Mouse (Mus musculus) CH12.LX (cell line): ENCODE results near the gene Serpinb2. TPM values are rescaled to one million over a fixed set of nuclear protein-coding genes. Genes with fewer than 3 reads are reported as not detected.

Experiments used
- DNase-seq: peaks from one replicate; pipeline ENCODE4 v3.0.0-alpha.2; 2013; ENCODE audit errors: extremely low read depth
- H3K27ac ChIP-seq: 2 replicates; pipeline ENCODE4 v1.5.1; 2012; ENCODE audit warnings: low read depth, mild to moderate bottlenecking, control low read depth, moderate library complexity; ENCODE audit not compliant: insufficient read depth
- H3K27me3 ChIP-seq: replicated peaks from 2 replicates; pipeline ENCODE3; 2012; ENCODE audit warnings: inconsistent platforms
- H3K36me3 ChIP-seq, 2 experiments: replicated peaks in 1 of 2; 2 replicates each; pipeline versions ENCODE3 to v1.6.1; 2012; ENCODE audit warnings: inconsistent platforms in 1 of 2, low read length in 1 of 2, mild to moderate bottlenecking in 1 of 2, mixed read lengths in 1 of 2, moderate library complexity in 1 of 2; ENCODE audit not compliant: control insufficient read depth in 1 of 2, insufficient read depth in 1 of 2
- H3K4me1 ChIP-seq, 2 experiments: 2 replicates each; pipeline ENCODE4 v1.6.1; 2012; ENCODE audit warnings: inconsistent platforms in 1 of 2, moderate library complexity in 1 of 2; ENCODE audit not compliant: insufficient read depth in 2 of 2, control insufficient read depth in 1 of 2
- H3K4me2 ChIP-seq: 2 replicates; pipeline ENCODE4 v1.6.1; 2012; ENCODE audit warnings: low read depth, mild to moderate bottlenecking, control low read depth; ENCODE audit not compliant: poor library complexity, insufficient read depth, severe bottlenecking
- H3K4me3 ChIP-seq, 3 experiments: fragments of 150-350 bp in 1 of 3; sonication (generic) in 1 of 3; replicated peaks in 1 of 3; 2 replicates each; pipeline versions ENCODE3 to v1.5.1; 2011 to 2012; ENCODE audit warnings: low read depth in 2 of 3, low read length in 2 of 3, mild to moderate bottlenecking in 2 of 3, moderate library complexity in 2 of 3, control low read depth in 1 of 3, improper control_type of control experiment in 1 of 3, inconsistent platforms in 1 of 3, mixed read lengths in 1 of 3; ENCODE audit not compliant: poor library complexity in 1 of 3
- H3K79me2 ChIP-seq: replicated peaks from 2 replicates; pipeline ENCODE4 v1.6.1; 2012; ENCODE audit warnings: mild to moderate bottlenecking, moderate library complexity; ENCODE audit not compliant: control insufficient read depth, poor library complexity, insufficient read depth, severe bottlenecking; ENCODE audit errors: extremely low read depth
- H3K9ac ChIP-seq: 2 replicates; pipeline ENCODE4 v1.6.1; 2012; ENCODE audit warnings: low read depth, mild to moderate bottlenecking, control low read depth, moderate library complexity; ENCODE audit not compliant: insufficient read depth
- H3K9me3 ChIP-seq: replicated peaks from 2 replicates; pipeline ENCODE3; 2012; ENCODE audit warnings: low read length, inconsistent platforms, mixed read lengths
- BHLHE40 ChIP-seq: IDR thresholded peaks from 2 replicates; pipeline ENCODE4 v1.6.1; 2011; ENCODE audit warnings: mild to moderate bottlenecking, low read depth, low read length, improper control_type of control experiment
- CHD1 ChIP-seq: IDR thresholded peaks from 2 replicates; pipeline ENCODE4 v1.6.1; 2012; ENCODE audit warnings: low read depth, low read length, improper control_type of control experiment, inconsistent platforms
- CHD2 ChIP-seq: IDR thresholded peaks from 2 replicates; pipeline ENCODE4 v1.6.1; 2011; ENCODE audit warnings: low read length, improper control_type of control experiment
- CTCF ChIP-seq, 2 experiments: IDR thresholded peaks in 1 of 2; conservative IDR thresholded peaks in 1 of 2; 2 replicates each; pipeline ENCODE4 v1.5.1; 2011 to 2012; ENCODE audit warnings: low read depth in 2 of 2, low read length in 2 of 2, improper control_type of control experiment in 1 of 2, inconsistent platforms in 1 of 2, mild to moderate bottlenecking in 1 of 2, moderate library complexity in 1 of 2
- E2F4 ChIP-seq: IDR thresholded peaks from 2 replicates; pipeline ENCODE4 v1.6.1; 2011; ENCODE audit warnings: low read depth, low read length, improper control_type of control experiment; ENCODE audit not compliant: insufficient replicate concordance
- ELF1 ChIP-seq: IDR thresholded peaks from 2 replicates; pipeline ENCODE4 v1.6.1; 2014; ENCODE audit warnings: low read depth, mild to moderate bottlenecking, inconsistent platforms, low read length, improper control_type of control experiment
- EP300 ChIP-seq: IDR thresholded peaks from 2 replicates; pipeline ENCODE4 v1.6.1; 2011; ENCODE audit warnings: low read length, improper control_type of control experiment
- ETS1 ChIP-seq: conservative IDR thresholded peaks from 2 replicates; pipeline ENCODE4 v1.6.1; 2012; ENCODE audit warnings: low read depth, mild to moderate bottlenecking, inconsistent platforms, low read length, improper control_type of control experiment, moderate library complexity
- GABPA ChIP-seq: IDR thresholded peaks from 2 replicates; pipeline ENCODE4 v1.6.1; 2012; ENCODE audit warnings: low read depth, low read length, improper control_type of control experiment, inconsistent platforms; ENCODE audit not compliant: insufficient replicate concordance
- HCFC1 ChIP-seq: IDR thresholded peaks from 2 replicates; pipeline ENCODE4 v1.6.1; 2012; ENCODE audit warnings: low read depth, mild to moderate bottlenecking, inconsistent platforms, low read length, improper control_type of control experiment
- IRF4 ChIP-seq: IDR thresholded peaks from 2 replicates; pipeline ENCODE4 v1.6.1; 2014; ENCODE audit warnings: low read depth, mild to moderate bottlenecking, inconsistent platforms, low read length, improper control_type of control experiment
- JUN ChIP-seq: IDR thresholded peaks from 2 replicates; pipeline ENCODE4 v1.6.1; 2011; ENCODE audit warnings: low read depth, mild to moderate bottlenecking, low read length, improper control_type of control experiment, moderate library complexity; ENCODE audit not compliant: insufficient read depth
- JUND ChIP-seq: conservative IDR thresholded peaks from 2 replicates; pipeline ENCODE4 v1.6.1; 2011; ENCODE audit warnings: low read depth, low read length, improper control_type of control experiment
- MAFK ChIP-seq: IDR thresholded peaks from 2 replicates; pipeline ENCODE4 v1.6.1; 2011; ENCODE audit warnings: low read length, improper control_type of control experiment; ENCODE audit not compliant: insufficient replicate concordance
- MAX ChIP-seq: IDR thresholded peaks from 2 replicates; pipeline ENCODE4 v1.6.1; 2011; ENCODE audit warnings: low read length, improper control_type of control experiment
- MAZ ChIP-seq: IDR thresholded peaks from 2 replicates; pipeline ENCODE4 v1.6.1; 2012; ENCODE audit warnings: low read depth, mild to moderate bottlenecking, inconsistent platforms, low read length, improper control_type of control experiment, moderate library complexity
- MXI1 ChIP-seq: IDR thresholded peaks from 2 replicates; pipeline ENCODE4 v1.6.1; 2011; ENCODE audit warnings: mild to moderate bottlenecking, low read depth, low read length, improper control_type of control experiment
- MYC ChIP-seq: IDR thresholded peaks from 2 replicates; pipeline ENCODE4 v1.6.1; 2011; ENCODE audit warnings: low read depth, mild to moderate bottlenecking, improper control_type of control experiment, low read length
- NELFE ChIP-seq: IDR thresholded peaks from 2 replicates; pipeline ENCODE4 v1.6.1; 2011; ENCODE audit warnings: low read depth, low read length, improper control_type of control experiment
- PAX5 ChIP-seq: IDR thresholded peaks from 2 replicates; pipeline ENCODE4 v1.6.1; 2012; ENCODE audit warnings: low read length, inconsistent platforms, mixed read lengths
- POLR2A ChIP-seq: IDR thresholded peaks from 2 replicates; pipeline ENCODE4 v1.6.1; 2011; ENCODE audit warnings: low read depth, mild to moderate bottlenecking, improper control_type of control experiment, low read length
- POLR2AphosphoS2 ChIP-seq: IDR thresholded peaks from 2 replicates; pipeline ENCODE4 v1.6.1; 2011; ENCODE audit warnings: low read depth, low read length, improper control_type of control experiment
- RAD21 ChIP-seq: IDR thresholded peaks from 2 replicates; pipeline ENCODE4 v1.6.1; 2011; ENCODE audit warnings: low read depth, mild to moderate bottlenecking, low read length, improper control_type of control experiment, moderate library complexity
- RCOR1 ChIP-seq: conservative IDR thresholded peaks from 2 replicates; pipeline ENCODE4 v1.6.1; 2012; ENCODE audit warnings: low read depth, mild to moderate bottlenecking, inconsistent platforms, low read length, improper control_type of control experiment
- SIN3A ChIP-seq: IDR thresholded peaks from 2 replicates; pipeline ENCODE4 v1.6.1; 2012; ENCODE audit warnings: low read length, improper control_type of control experiment, inconsistent platforms
- SMC3 ChIP-seq: IDR thresholded peaks from 2 replicates; pipeline ENCODE4 v1.6.1; 2011; ENCODE audit warnings: low read depth, low read length, improper control_type of control experiment
- TBP ChIP-seq: conservative IDR thresholded peaks from 2 replicates; pipeline ENCODE4 v1.6.1; 2011; ENCODE audit warnings: low read depth, low read length, improper control_type of control experiment
- TCF12 ChIP-seq: IDR thresholded peaks from 2 replicates; pipeline ENCODE4 v1.6.1; 2014; ENCODE audit warnings: low read depth, mild to moderate bottlenecking, inconsistent platforms, low read length, improper control_type of control experiment
- USF1 ChIP-seq: IDR thresholded peaks from 2 replicates; pipeline ENCODE4 v1.6.1; 2014; ENCODE audit warnings: low read depth, mild to moderate bottlenecking, inconsistent platforms, low read length, improper control_type of control experiment
- USF2 ChIP-seq: conservative IDR thresholded peaks from 2 replicates; pipeline ENCODE4 v1.6.1; 2011; ENCODE audit warnings: low read depth, low read length, improper control_type of control experiment
- ZC3H11A ChIP-seq: IDR thresholded peaks from 2 replicates; pipeline ENCODE4 v1.6.1; 2012; ENCODE audit warnings: low read depth, mild to moderate bottlenecking, inconsistent platforms, low read length, improper control_type of control experiment
- ZKSCAN1 ChIP-seq: IDR thresholded peaks from 2 replicates; pipeline ENCODE4 v1.6.1; 2012; ENCODE audit warnings: low read depth, inconsistent platforms, low read length, improper control_type of control experiment, borderline replicate concordance
- dilution Hi-C: fragments of 300-500 bp; cut with MboI; formaldehyde crosslinking; loops from 2 replicates; pipeline ENCODE4 v1.14.3; 2020; ENCODE audit warnings: low sequenced_read_pairs; ENCODE audit not compliant: extremely low pct_unique_long_range_greater_than_20kb, extremely low pct_ligation_motif_present
- in situ Hi-C: fragments of 300-500 bp; cut with MboI; formaldehyde crosslinking; loops from 3 replicates; pipeline ENCODE4 v1.14.3; 2019; ENCODE audit warnings: low sequenced_read_pairs, low pct_ligation_motif_present, low pct_unique_long_range_greater_than_20kb, mixed read lengths
- polyA plus RNA-seq: library from polyadenylated mRNA; unstranded; fragments of >175 nt; gene quantifications from 2 replicates; pipeline ENCODE4 v1.2.1, GENCODE M21; 2012; ENCODE audit warnings: low read depth; ENCODE audit not compliant: insufficient read length
- total RNA-seq, 2 experiments: library from RNA; depleted of rRNA; stranded (reverse); fragments of 300-350 nt in 1 of 2; fragments of >200 nt in 1 of 2; gene quantifications; 2 replicates each; pipeline ENCODE4 v1.2.3; 2012 to 2014

Gene Serpinb2
- total and polyA plus RNA-seq, 3 experiments = not detected

GRCm38 (mm10) chr1:107583958-107584376 is 72.7 kb downstream of the Serpinb2 start:
- no peak overlapping the region for H3K9ac ChIP-seq

GRCm38 (mm10) chr1:107584932-107585331 is 73.7 kb downstream of the Serpinb2 start:
- H3K9ac ChIP-seq = peak overlapping the region; percentile 48
- H3K4me2 ChIP-seq = peak overlapping the region; percentile 75
- DNase-seq = no peak
- dilution Hi-C loops = no loop called here
- H3K79me2 ChIP-seq = no peaks in the 10 kb centered on the region; the same call in 1 of the 2 replicates
- no peak overlapping the region for H3K4me3 ChIP-seq
- TF ChIP-seq ELF1 (no peak), MAX (no peak), ETS1 (no peak), CHD2 (no peak), PAX5 (no peak), IRF4 (no peak)
- no peaks in the 10 kb centered on the region for H3K36me3 ChIP-seq
- peak overlapping the region; percentile 88 for H3K27ac ChIP-seq
- no peaks in the 10 kb centered on the region for H3K9me3 ChIP-seq
- peaks cover 16 to 42% of the 10 kb centered on the region in 2 experiments for H3K4me1 ChIP-seq
- in situ Hi-C loops = no loop called here
- H3K27me3 ChIP-seq = no peaks in the 10 kb centered on the region

More at GRCm38 (mm10) chr1:107583958-107584376, 72.7 kb downstream of the Serpinb2 start:
- Histone ChIP-seq H3K27ac (peak overlapping the region; percentile 83), H3K4me2 (peak overlapping the region; percentile 25; the same call in 1 of the 2 replicates), H3K79me2 (no peaks in the 10 kb centered on the region), H3K27me3 (no peaks in the 10 kb centered on the region), H3K36me3 (no peaks in the 10 kb centered on the region), H3K4me1 (peaks cover 16 to 40% of the 10 kb centered on the region in 2 experiments), H3K4me3 (no peak overlapping the region), H3K9me3 (no peaks in the 10 kb centered on the region)
- TF ChIP-seq TCF12 (peak; percentile 77), ZKSCAN1 (no peak), TBP (peak; percentile 55; the same call in 1 of the 2 replicates), HCFC1 (no peak), SIN3A (no peak), BHLHE40 (peak; percentile 80), MXI1 (no peak; the same call in 1 of the 2 replicates), EP300 (peak; percentile 96), PAX5 (no peak), ETS1 (peak; percentile 68), POLR2A (no peak; the same call in 1 of the 2 replicates), CHD1 (no peak; the same call in 1 of the 2 replicates), RCOR1 (peak; percentile 18), USF2 (no peak), GABPA (no peak), CTCF (conservative IDR thresholded peaks at IDR 0.05 in 1 of 2, IDR thresholded peaks at IDR 0.05 in 1 of 2; ENCODE audit: low read depth in 2 of 2, low read length in 2 of 2) (no peak), JUN (peak; percentile 88), IRF4 (peak; percentile 84), NELFE (no peak), SMC3 (no peak), JUND (peak; percentile 91), MAFK (peak; percentile 82), MYC (no peak), ELF1 (no peak), CHD2 (peak; percentile 70), E2F4 (no peak), POLR2AphosphoS2 (no peak), USF1 (no peak), MAZ (no peak), ZC3H11A (no peak), RAD21 (no peak)
- peak; percentile 78 for DNase-seq
- in situ Hi-C loops (no loop called here), dilution Hi-C loops (no loop called here)
